Mouse (Mus musculus): Measurements from ENCODE around the gene Cyp4a31. TPM values are rescaled to one million over a fixed set of nuclear protein-coding genes. Genes with fewer than 3 reads are reported as not detected.

The Cyp4a31 gene
- polyA plus RNA-seq (2021; fragmentation: Nextera tagmentation), result not detected in 2 replicates
- long read RNA-seq, experiment 1, result 0 reads
- long read RNA-seq, experiment 2, result 0 reads

DNA sequence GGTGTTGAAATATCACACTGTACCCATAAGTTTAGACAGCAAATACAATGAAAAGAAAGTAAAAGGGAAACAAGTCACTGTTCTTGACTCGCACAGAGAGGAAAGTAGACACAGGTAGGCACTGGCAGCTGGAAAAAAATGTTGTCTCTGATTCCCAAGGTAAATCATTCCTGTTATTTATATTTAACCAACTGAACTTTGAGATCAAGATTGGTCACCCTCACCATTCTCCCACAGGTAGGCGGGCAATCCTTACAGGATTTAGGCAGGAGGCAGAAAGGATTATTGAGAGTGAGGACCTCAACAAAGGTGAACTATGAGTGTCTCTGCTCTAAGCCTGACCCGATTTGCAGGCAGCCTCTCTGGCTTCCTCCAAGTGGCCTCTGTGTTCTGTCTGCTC, at the start of gene Cyp4a31:
Cyp4a31 (plus strand) TSS at position 249 of the 400 bp plus-strand sequence.

DNA sequence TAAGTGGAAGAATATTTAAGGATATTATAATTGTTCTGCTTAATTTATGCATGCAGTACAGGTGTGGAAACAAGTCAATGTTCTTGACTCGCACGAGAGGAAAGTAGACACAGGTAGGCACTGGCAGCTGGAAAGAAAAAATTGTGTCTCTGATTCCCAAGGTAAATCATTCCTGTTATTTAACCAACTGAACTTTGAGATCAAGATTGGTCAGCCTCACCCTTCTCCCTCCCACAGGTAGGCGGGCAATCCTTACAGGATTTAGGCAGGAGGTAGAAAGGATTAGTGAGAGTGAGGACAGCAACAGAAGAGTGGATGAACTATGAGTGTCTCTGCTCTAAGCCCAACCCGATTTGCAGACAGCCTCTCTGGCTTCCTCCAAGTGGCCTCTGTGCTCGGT, 45.4 kb upstream of the Cyp4a31 start, which contains the start of gene Cyp4a10:
Cyp4a10 (plus strand) TSS at position 265 of the 400 bp plus-strand sequence.

DNA sequence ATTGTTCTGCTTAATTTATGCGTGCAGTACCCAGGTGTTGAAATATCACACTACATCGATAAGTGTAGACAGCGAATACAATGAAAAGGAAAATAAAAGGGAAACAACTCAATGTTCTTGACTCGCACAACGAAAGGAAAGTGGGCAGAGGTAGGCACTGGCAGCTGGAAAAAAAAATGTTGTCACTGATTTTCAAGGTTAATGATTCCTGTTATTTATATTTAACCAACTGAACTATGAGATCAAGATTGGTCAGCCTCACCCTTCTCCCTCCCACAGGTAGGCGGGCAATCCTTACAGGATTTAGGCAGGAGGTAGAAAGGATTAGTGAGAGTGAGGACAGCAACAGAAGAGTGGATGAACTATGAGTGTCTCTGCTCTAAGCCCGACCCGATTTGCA, 37.2 kb downstream of the Cyp4a31 start, which contains the start of gene Cyp4a32:
Cyp4a32 (plus strand) TSS at position 359 of the 400 bp plus-strand sequence.

Other genes with a start within 250 kb of the Cyp4a31 start
- gene Cyp4a12b, start 152.0 kb upstream of the Cyp4a31 start, polyA plus RNA-seq (2021; fragmentation: Nextera tagmentation), result 0.16 and 0.29 TPM in 2 replicates
- gene Cyp4a30b, start 111.0 kb upstream of the Cyp4a31 start, polyA plus RNA-seq (2021; fragmentation: Nextera tagmentation), result not detected in 2 replicates
- gene Cyp4a14, start 67.5 kb upstream of the Cyp4a31 start, polyA plus RNA-seq (2021; fragmentation: Nextera tagmentation), result not detected in 2 replicates
- not detected in 2 replicates for gene Cyp4a10, start 45.4 kb upstream of the Cyp4a31 start, polyA plus RNA-seq (2021; fragmentation: Nextera tagmentation)
- not detected in 2 replicates for gene Cyp4a32, start 37.3 kb downstream of the Cyp4a31 start, polyA plus RNA-seq (2021; fragmentation: Nextera tagmentation)
- gene Cyp4b1, start 84.1 kb downstream of the Cyp4a31 start, polyA plus RNA-seq (2021; fragmentation: Nextera tagmentation), result 0.56 and 0.89 TPM in 2 replicates
- gene Efcab14, start 174.1 kb downstream of the Cyp4a31 start, polyA plus RNA-seq (2021; fragmentation: Nextera tagmentation), result 23.0 and 25.2 TPM in 2 replicates
- not detected in 2 replicates for gene Tex38, start 217.4 kb downstream of the Cyp4a31 start, polyA plus RNA-seq (2021; fragmentation: Nextera tagmentation)
- 51.7 and 71.5 TPM in 2 replicates for gene Atpaf1, start 221.2 kb downstream of the Cyp4a31 start, polyA plus RNA-seq (2021; fragmentation: Nextera tagmentation)